ENCODE assay signal across 21 mouse cellular contexts in the genomic region with DNA sequence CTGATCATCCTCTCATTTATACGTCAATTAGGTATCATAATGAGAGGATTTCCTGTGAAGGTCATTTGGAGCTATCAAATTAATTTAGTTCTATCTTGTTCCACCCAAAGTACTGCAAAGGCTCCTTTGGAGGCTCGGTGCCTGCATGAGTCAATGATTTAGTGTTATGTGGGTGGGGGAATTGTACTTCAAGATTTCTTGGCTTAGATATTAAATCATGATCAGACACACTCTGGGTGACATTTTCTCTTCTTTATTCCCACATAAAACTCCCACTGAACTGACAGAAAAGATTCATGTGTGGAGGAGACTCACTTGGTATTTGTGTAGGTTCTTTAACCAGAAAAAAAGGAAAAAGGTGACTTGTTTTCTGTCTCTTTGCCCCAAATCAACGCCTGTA.
A peak's percentile ranks its signal among the peaks of the same experiment; 100 is the strongest.
DNase-seq lines count a peak whose midpoint lies in the region; ATAC-seq and TF ChIP-seq lines count a peak whose summit lies in the region.
"Had no signal": no experiment of that assay in that cellular context is flagged by ENCODE, and none has a peak within 500 bp of the region (broad histone marks: within the 10 kb centered on the region; RNA-seq: fewer than 3 reads in every experiment).

No protein-coding gene starts in this region.

- 17% methylated on average over 3 of the region's 3 CpGs for WGBS in kidney, embryonic 14.5 days
- WGBS in kidney, embryonic 16.5 days = 25% methylated on average over 3 of the region's 3 CpGs
- WGBS in midbrain, postnatal 0 days = 81% methylated on average over 3 of the region's 3 CpGs
- WGBS in heart, embryonic 12.5 days = 80% methylated on average over 3 of the region's 3 CpGs

- no peaks in the 10 kb centered on the region for H3K36me3 ChIP-seq in kidney, embryonic 14.5 days (ENCODE audit: control insufficient read depth, insufficient read depth, low read length)
- H3K36me3 ChIP-seq in kidney, embryonic 16.5 days (ENCODE audit: insufficient read depth, low read length) = no peaks in the 10 kb centered on the region
- H3K36me3 ChIP-seq in midbrain, postnatal 0 days (ENCODE audit: insufficient read depth, low read length) = no peaks in the 10 kb centered on the region
- no peaks in the 10 kb centered on the region for H3K36me3 ChIP-seq in heart, embryonic 12.5 days
- H3K36me3 ChIP-seq: hindbrain, embryonic 12.5 days; liver, embryonic 12.5 days; neural tube, embryonic 15.5 days had no signal

- H3K4me1 ChIP-seq in kidney, embryonic 14.5 days (ENCODE audit: control insufficient read depth, insufficient read depth, low read length) = peaks cover 7% of the 10 kb centered on the region
- H3K4me1 ChIP-seq in kidney, embryonic 16.5 days (ENCODE audit: insufficient read depth, low read length) = 0 out of 2 replicates have a peak, but pooled peaks cover 5% of the 10 kb centered on the region
- no peaks in the 10 kb centered on the region for H3K4me1 ChIP-seq in midbrain, postnatal 0 days (ENCODE audit: insufficient read depth, low read length)
- H3K4me1 ChIP-seq in heart, embryonic 12.5 days (replicated peaks) = no peaks in the 10 kb centered on the region; the same call in 1 of the 2 replicates
- H3K4me1 ChIP-seq: forebrain, embryonic 13.5 days; hindbrain, embryonic 12.5 days; liver, embryonic 12.5 days; megakaryocyte, embryonic 14.5 days; neural tube, embryonic 15.5 days had no signal

- peak; percentile 14 to 15 for DNase-seq in left cerebral cortex, adult 2 months (ENCODE audit: extremely low spot score in 1 of 2, low spot score in 2 of 2)
- DNase-seq in left cerebral cortex, postnatal 36 days (ENCODE audit: low spot score in 2 of 2) = no peak
- DNase-seq in 3T3-L1 (ENCODE audit: low read depth, low spot score) = peak; percentile 63
- DNase-seq in gonadal fat pad, adult 2 months (ENCODE audit: low read depth) = peak; percentile 19
- DNase-seq in midbrain, postnatal 0 days (ENCODE audit: low spot score) = no peak
- DNase-seq: cerebellum, adult 8-10 months; kidney, adult 2 months; lung, adult 2 months; midbrain, embryonic 14.5 days; thymus, adult 18-20 months had no signal

- no peaks in the 10 kb centered on the region for H3K9me3 ChIP-seq in kidney, embryonic 14.5 days (ENCODE audit: control insufficient read depth, low read length)
- no peaks in the 10 kb centered on the region for H3K9me3 ChIP-seq in kidney, embryonic 16.5 days (ENCODE audit: low read length)
- H3K9me3 ChIP-seq in midbrain, postnatal 0 days (ENCODE audit: low read length) = no peaks in the 10 kb centered on the region
- H3K9me3 ChIP-seq in heart, embryonic 12.5 days (replicated peaks) = no peaks in the 10 kb centered on the region
- H3K9me3 ChIP-seq: forebrain, embryonic 13.5 days; hindbrain, embryonic 12.5 days; liver, embryonic 12.5 days; megakaryocyte, embryonic 14.5 days; neural tube, embryonic 15.5 days had no signal

- no peak overlapping the region for H3K4me3 ChIP-seq in kidney, embryonic 14.5 days (ENCODE audit: low read length)
- H3K4me3 ChIP-seq in kidney, embryonic 16.5 days (ENCODE audit: low read length) = no peak overlapping the region
- no peak overlapping the region for H3K4me3 ChIP-seq in left cerebral cortex, adult 2 months
- no peak overlapping the region for H3K4me3 ChIP-seq in midbrain, postnatal 0 days (ENCODE audit: low read depth, low read length)
- H3K4me3 ChIP-seq in heart, embryonic 12.5 days = no peak overlapping the region
- H3K4me3 ChIP-seq: erythroblast, embryonic 14.5 days; forebrain, embryonic 13.5 days; hindbrain, embryonic 12.5 days; liver, embryonic 12.5 days; megakaryocyte, embryonic 14.5 days; neural tube, embryonic 15.5 days had no signal

- no peak overlapping the region for H3K27ac ChIP-seq in kidney, embryonic 14.5 days (ENCODE audit: low read depth, low read length)
- no peak overlapping the region for H3K27ac ChIP-seq in kidney, embryonic 16.5 days (ENCODE audit: low read length)
- peak overlapping the region; percentile 65 for H3K27ac ChIP-seq in left cerebral cortex, adult 2 months
- H3K27ac ChIP-seq in midbrain, postnatal 0 days (ENCODE audit: low read depth, low read length) = no peak overlapping the region
- no peak overlapping the region for H3K27ac ChIP-seq in heart, embryonic 12.5 days (ENCODE audit: poor library complexity, severe bottlenecking)
- H3K27ac ChIP-seq: forebrain, embryonic 13.5 days; hindbrain, embryonic 12.5 days; liver, embryonic 12.5 days; neural tube, embryonic 15.5 days had no signal

- H3K27me3 ChIP-seq in kidney, embryonic 14.5 days (ENCODE audit: control insufficient read depth, insufficient read depth, low read length) = no peaks in the 10 kb centered on the region
- no peaks in the 10 kb centered on the region for H3K27me3 ChIP-seq in kidney, embryonic 16.5 days (ENCODE audit: insufficient read depth, low read length)
- no peaks in the 10 kb centered on the region for H3K27me3 ChIP-seq in midbrain, postnatal 0 days (ENCODE audit: insufficient read depth, low read length)
- no peaks in the 10 kb centered on the region for H3K27me3 ChIP-seq in heart, embryonic 12.5 days (replicated peaks)
- H3K27me3 ChIP-seq: CH12.LX; forebrain, embryonic 13.5 days; hindbrain, embryonic 12.5 days; liver, embryonic 12.5 days; neural tube, embryonic 15.5 days had no signal

- no peak overlapping the region for H3K9ac ChIP-seq in kidney, embryonic 14.5 days (ENCODE audit: low read depth, low read length)
- H3K9ac ChIP-seq in kidney, embryonic 16.5 days (replicated peaks; ENCODE audit: low read length) = no peak overlapping the region
- H3K9ac ChIP-seq in midbrain, postnatal 0 days (replicated peaks; ENCODE audit: low read length, poor library complexity, severe bottlenecking) = no peak overlapping the region
- no peak overlapping the region for H3K9ac ChIP-seq in heart, embryonic 12.5 days
- H3K9ac ChIP-seq: forebrain, embryonic 13.5 days; hindbrain, embryonic 12.5 days; liver, embryonic 12.5 days; neural tube, embryonic 15.5 days had no signal

- ATAC-seq in kidney, embryonic 14.5 days (ENCODE audit: low FRiP score, low TSS enrichment) = 0 out of 2 replicates have a peak, but pooled peaks have one; percentile 52
- ATAC-seq in kidney, embryonic 16.5 days (ENCODE audit: low FRiP score, low TSS enrichment) = no peak
- ATAC-seq in midbrain, postnatal 0 days (ENCODE audit: low FRiP score) = no peak
- no peak for ATAC-seq in heart, embryonic 12.5 days (ENCODE audit: insufficient number of reproducible peaks, low FRiP score)
- ATAC-seq: forebrain, embryonic 13.5 days; liver, embryonic 12.5 days had no signal

- no peak overlapping the region for H3K4me2 ChIP-seq in kidney, embryonic 14.5 days (replicated peaks; ENCODE audit: low read depth, low read length)
- no peak overlapping the region for H3K4me2 ChIP-seq in kidney, embryonic 16.5 days (replicated peaks; ENCODE audit: low read depth, low read length)
- no peak overlapping the region for H3K4me2 ChIP-seq in midbrain, postnatal 0 days (ENCODE audit: low read depth, low read length, poor library complexity, severe bottlenecking)
- no peak overlapping the region for H3K4me2 ChIP-seq in heart, embryonic 12.5 days
- H3K4me2 ChIP-seq: forebrain, embryonic 13.5 days; heart, embryonic 11.5 days; hindbrain, embryonic 12.5 days; liver, embryonic 12.5 days; neural tube, embryonic 15.5 days had no signal

- no peak for TF ChIP-seq CTCF in left cerebral cortex, adult 2 months (IDR thresholded peaks at IDR 0.05)
- TF ChIP-seq CTCF in midbrain, postnatal 0 days (IDR thresholded peaks at IDR 0.05) = no peak

- intact Hi-C loops in left cerebral cortex, adult 2 months (cut with DNase I) = loop anchor here (1.0 to 5.0 kb wide), 4 partner anchors 85 to 429 kb away; no protein-coding TSS in a partner anchor
- intact Hi-C loops in left cerebral cortex, postnatal 36 days (cut with DNase I) = loop anchor here (1.0 to 10.0 kb wide), 4 partner anchors 140 to 355 kb away; no protein-coding TSS in a partner anchor

Comparison
In these comparisons a context has a peak if more than half of its experiments do, and no peak if none do; other contexts are left out.
1. DNase-seq: peak in left cerebral cortex, adult 2 months (2 of 2), 3T3-L1 (single experiment) and gonadal fat pad, adult 2 months (single experiment); none in left cerebral cortex, postnatal 36 days (0 of 2) and midbrain, postnatal 0 days (single experiment).